Mouse (Mus musculus) E14TG2a.4 (cell line): ENCODE results near the gene Cxcr6.

Source experiments
- H3K27me3 ChIP-seq: 2 replicates; pipeline ENCODE4 v1.6.1; 2014; ENCODE audit warnings: low read length, control low read depth; ENCODE audit not compliant: insufficient read depth
- H3K36me3 ChIP-seq: 2 replicates; pipeline ENCODE4 v1.6.1; 2014; ENCODE audit warnings: low read length, control low read depth; ENCODE audit not compliant: insufficient read depth
- H3K4me1 ChIP-seq: replicated peaks from 2 replicates; pipeline ENCODE4 v1.6.1; 2014; ENCODE audit warnings: low read depth, low read length, control low read depth
- H3K4me3 ChIP-seq: replicated peaks from 2 replicates; pipeline ENCODE4 v1.5.1; 2014; ENCODE audit warnings: mild to moderate bottlenecking, low read length
- H3K9me3 ChIP-seq: 2 replicates; pipeline ENCODE4 v1.6.1; 2014; ENCODE audit warnings: low read length, control low read depth
- CTCF ChIP-seq: conservative IDR thresholded peaks from 2 replicates; pipeline ENCODE4 v1.5.1; 2014; ENCODE audit warnings: low read length
- NANOG ChIP-seq: IDR thresholded peaks from 2 replicates; pipeline ENCODE4 v1.6.1; 2014; ENCODE audit warnings: borderline replicate concordance, low read length, mixed read lengths
- POU5F1 ChIP-seq: IDR thresholded peaks from 2 replicates; pipeline ENCODE4 v1.6.1; 2014; ENCODE audit warnings: low read length, borderline replicate concordance

Cxcr6 gene

GRCm38 (mm10) chr9:123851713-123852448 lies 45.6 kb downstream of the Cxcr6 start, which contains the start of gene Fyco1:
Fyco1 (minus strand) TSS chr9:123851899.
- Histone ChIP-seq H3K27me3 (no peaks in the 10 kb centered on the region), H3K4me1 (peaks cover 10% of the 10 kb centered on the region), H3K9me3 (peaks cover 24% of the 10 kb centered on the region), H3K36me3 (no peaks in the 10 kb centered on the region), H3K4me3 (peak within 1 kb of the TSS; percentile 90)
- no peak for TF ChIP-seq NANOG
- TF ChIP-seq POU5F1 = no peak
- no peak for TF ChIP-seq CTCF

- Histone ChIP-seq H3K4me3 (no peak overlapping the region), H3K4me1 (peaks cover 10% of the 10 kb centered on the region), H3K27me3 (no peaks in the 10 kb centered on the region), H3K9me3 (peaks cover 24% of the 10 kb centered on the region), H3K36me3 (no peaks in the 10 kb centered on the region)
- TF ChIP-seq CTCF = no peak
- no peak for TF ChIP-seq NANOG
- TF ChIP-seq POU5F1 = no peak
Observed at GRCm38 (mm10) chr9:123852449-123853390, 46.4 kb downstream of the Cxcr6 start.

- H3K36me3 ChIP-seq = no peaks in the 10 kb centered on the region
- H3K4me1 ChIP-seq = no peaks in the 10 kb centered on the region
- TF ChIP-seq NANOG (no peak), CTCF (no peak), POU5F1 (no peak)
- no peaks in the 10 kb centered on the region for H3K27me3 ChIP-seq
- no peak overlapping the region for H3K4me3 ChIP-seq
- H3K9me3 ChIP-seq = peaks cover 24% of the 10 kb centered on the region
Observed at GRCm38 (mm10) chr9:123856836-123857235, 50.6 kb downstream of the Cxcr6 start.
